22 mouse cellular contexts compared by ENCODE assay signal in genomic region chr7:133862723-133863122, GRCm38 (mm10).
DNase-seq lines count a peak whose midpoint lies in the region; ATAC-seq and TF ChIP-seq lines count a peak whose summit lies in the region.
"Had no signal": no experiment of that assay in that cellular context is flagged by ENCODE, and none has a peak within 500 bp of the region (broad histone marks: within the 10 kb centered on the region; RNA-seq: fewer than 3 reads in every experiment).

No protein-coding gene starts in this region.

- H3K9me3 ChIP-seq in forebrain, embryonic 12.5 days = no peaks in the 10 kb centered on the region
- no peaks in the 10 kb centered on the region for H3K9me3 ChIP-seq in forebrain, embryonic 16.5 days (ENCODE audit: control insufficient read depth, low read length)
- no peaks in the 10 kb centered on the region for H3K9me3 ChIP-seq in lung, embryonic 15.5 days
- H3K9me3 ChIP-seq: forebrain, embryonic 10.5 days; hindbrain, embryonic 12.5 days; intestine, embryonic 15.5 days had no signal

- no peak overlapping the region for H3K4me3 ChIP-seq in forebrain, embryonic 12.5 days (replicated peaks)
- no peak overlapping the region for H3K4me3 ChIP-seq in forebrain, embryonic 16.5 days (replicated peaks; ENCODE audit: low read length)
- H3K4me3 ChIP-seq in lung, embryonic 15.5 days = no peak overlapping the region
- H3K4me3 ChIP-seq in testis, adult 2 months (ENCODE audit: control insufficient read depth, low read depth, low read length) = no peak overlapping the region
- H3K4me3 ChIP-seq: forebrain, embryonic 10.5 days; gastrocnemius, adult 2 months; hindbrain, embryonic 12.5 days; intestine, embryonic 15.5 days had no signal

- 91% methylated on average over 5 of the region's 5 CpGs for WGBS in forebrain, embryonic 12.5 days
- WGBS in forebrain, embryonic 16.5 days = 82% methylated on average over 5 of the region's 5 CpGs
- WGBS in lung, embryonic 15.5 days = 79% methylated on average over 5 of the region's 5 CpGs

- H3K4me2 ChIP-seq in forebrain, embryonic 12.5 days = no peak overlapping the region
- no peak overlapping the region for H3K4me2 ChIP-seq in forebrain, embryonic 16.5 days (ENCODE audit: low read length)
- no peak overlapping the region for H3K4me2 ChIP-seq in lung, embryonic 15.5 days
- H3K4me2 ChIP-seq: heart, embryonic 11.5 days; hindbrain, embryonic 12.5 days; intestine, embryonic 15.5 days had no signal

- 0 out of 2 replicates have a peak overlapping the region, but pooled peaks have one; percentile 26 for H3K27ac ChIP-seq in forebrain, embryonic 12.5 days
- H3K27ac ChIP-seq in forebrain, embryonic 16.5 days (ENCODE audit: low read length) = no peak overlapping the region
- H3K27ac ChIP-seq in lung, embryonic 15.5 days = no peak overlapping the region
- peak overlapping the region; percentile 5; the same call in 1 of the 2 replicates for H3K27ac ChIP-seq in testis, adult 2 months (ENCODE audit: control insufficient read depth, insufficient read depth, low read depth, low read length)
- H3K27ac ChIP-seq: forebrain, embryonic 10.5 days; gastrocnemius, adult 2 months; hindbrain, embryonic 12.5 days; intestine, embryonic 15.5 days had no signal

- H3K4me1 ChIP-seq in forebrain, embryonic 12.5 days = no peaks in the 10 kb centered on the region
- 0 out of 2 replicates have a peak, but pooled peaks cover 3% of the 10 kb centered on the region for H3K4me1 ChIP-seq in forebrain, embryonic 16.5 days (replicated peaks; ENCODE audit: control insufficient read depth, insufficient read depth, low read length)
- H3K4me1 ChIP-seq in lung, embryonic 15.5 days = peaks cover 6% of the 10 kb centered on the region; the same call in 1 of the 2 replicates
- H3K4me1 ChIP-seq in testis, adult 2 months (ENCODE audit: control insufficient read depth, insufficient read depth, low read length) = peaks cover 5% of the 10 kb centered on the region; the same call in 1 of the 2 replicates
- H3K4me1 ChIP-seq: hindbrain, embryonic 12.5 days had no signal

- H3K27me3 ChIP-seq in forebrain, embryonic 12.5 days = no peaks in the 10 kb centered on the region
- H3K27me3 ChIP-seq in forebrain, embryonic 16.5 days (replicated peaks; ENCODE audit: control insufficient read depth, insufficient read depth, low read length) = no peaks in the 10 kb centered on the region
- H3K27me3 ChIP-seq in lung, embryonic 15.5 days = no peaks in the 10 kb centered on the region
- H3K27me3 ChIP-seq in testis, adult 2 months (ENCODE audit: control insufficient read depth, insufficient read depth, low read length) = no peaks in the 10 kb centered on the region
- H3K27me3 ChIP-seq: intestine, embryonic 15.5 days; Patski had no signal

- no peak for DNase-seq in lung, postnatal 10 days
- no peak for DNase-seq in testis, postnatal 14 days (ENCODE audit: low spot score)
- DNase-seq: B cell, adult 2 months; cerebellum, adult 11 months; cerebellum, adult 2 months; cerebellum, adult 9-11 months; cerebellum, postnatal 25 days; forebrain, postnatal 0 days; gastrocnemius, adult 2 months; gastrocnemius, postnatal 14 days; heart, adult 11 months had no signal

- no peak for TF ChIP-seq CTCF in testis, adult 2 months (IDR thresholded peaks at IDR 0.05; ENCODE audit: control insufficient read depth, insufficient read depth, insufficient replicate concordance, low read depth, low read length)

- no peak for TF ChIP-seq POLR2A in testis, adult 2 months (IDR thresholded peaks at IDR 0.05; ENCODE audit: control insufficient read depth, low read depth, low read length)

- no peak for ATAC-seq in forebrain, embryonic 12.5 days (ENCODE audit: low FRiP score)
- ATAC-seq in forebrain, embryonic 16.5 days = no peak
- 0 out of 2 replicates have a peak, but pooled peaks have one; percentile 4 for ATAC-seq in lung, embryonic 15.5 days (ENCODE audit: borderline replicate concordance, extremely low read depth, low FRiP score, low TSS enrichment)
- ATAC-seq: forebrain, postnatal 0 days; hindbrain, embryonic 16.5 days; intestine, embryonic 15.5 days; Patski had no signal

- H3K9ac ChIP-seq in forebrain, embryonic 12.5 days = no peak overlapping the region
- no peak overlapping the region for H3K9ac ChIP-seq in forebrain, embryonic 16.5 days (replicated peaks; ENCODE audit: low read depth, low read length)
- H3K9ac ChIP-seq in lung, embryonic 15.5 days = no peak overlapping the region
- H3K9ac ChIP-seq: forebrain, postnatal 0 days; hindbrain, embryonic 12.5 days; intestine, embryonic 15.5 days had no signal

- H3K36me3 ChIP-seq in forebrain, embryonic 12.5 days (replicated peaks) = no peaks in the 10 kb centered on the region
- H3K36me3 ChIP-seq in forebrain, embryonic 16.5 days (ENCODE audit: control insufficient read depth, insufficient read depth) = no peaks in the 10 kb centered on the region
- H3K36me3 ChIP-seq in lung, embryonic 15.5 days = no peaks in the 10 kb centered on the region
- H3K36me3 ChIP-seq in testis, adult 2 months (ENCODE audit: control insufficient read depth, insufficient read depth, low read length) = no peaks in the 10 kb centered on the region
- H3K36me3 ChIP-seq: forebrain, embryonic 10.5 days; G1E; hindbrain, embryonic 12.5 days; intestine, embryonic 15.5 days had no signal

Comparison
In these comparisons a context has a peak if more than half of its experiments do, and no peak if none do; other contexts are left out.
1. H3K27ac ChIP-seq: peak in forebrain, embryonic 12.5 days (single experiment) and testis, adult 2 months (single experiment); none in forebrain, embryonic 16.5 days (single experiment) and lung, embryonic 15.5 days (single experiment).